Mouse (Mus musculus): Measurements from ENCODE around the gene Trmt61a.

Gene Trmt61a

GRCm38 (mm10) chr12:111671431-111671902 is 6.4 kb upstream of the Trmt61a start:
- ATAC-seq (ENCODE audit: insufficient number of reproducible peaks, low FRiP score, low TSS enrichment) = peak; percentile 19; the same call in 1 of the 2 replicates

DNA sequence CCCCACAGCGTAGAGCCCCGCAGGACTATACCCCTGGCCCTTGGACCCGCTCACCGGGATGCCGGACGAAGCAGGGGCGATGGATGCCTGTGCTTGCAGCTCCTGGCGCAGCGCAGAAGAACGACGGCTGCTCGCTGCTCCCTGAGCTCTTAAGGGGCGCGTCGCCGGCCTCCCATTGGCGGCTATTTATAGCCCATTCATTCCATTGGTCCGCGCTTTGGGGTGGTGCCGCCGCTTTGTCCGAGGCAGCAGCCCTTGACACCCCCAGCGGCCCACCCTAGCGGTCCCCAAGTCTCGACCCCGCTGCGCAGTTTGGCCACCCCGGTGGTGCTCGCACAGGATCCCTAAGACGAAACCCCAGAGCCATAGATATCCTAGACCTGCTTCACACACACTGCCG is 5.7 kb upstream of the Trmt61a start, which contains the start of gene Ckb:
Gene Ckb (minus strand): TSS at position 163 of the 400 bp plus-strand sequence.
- peak; percentile 74 for ATAC-seq (ENCODE audit: insufficient number of reproducible peaks, low FRiP score, low TSS enrichment)

DNA sequence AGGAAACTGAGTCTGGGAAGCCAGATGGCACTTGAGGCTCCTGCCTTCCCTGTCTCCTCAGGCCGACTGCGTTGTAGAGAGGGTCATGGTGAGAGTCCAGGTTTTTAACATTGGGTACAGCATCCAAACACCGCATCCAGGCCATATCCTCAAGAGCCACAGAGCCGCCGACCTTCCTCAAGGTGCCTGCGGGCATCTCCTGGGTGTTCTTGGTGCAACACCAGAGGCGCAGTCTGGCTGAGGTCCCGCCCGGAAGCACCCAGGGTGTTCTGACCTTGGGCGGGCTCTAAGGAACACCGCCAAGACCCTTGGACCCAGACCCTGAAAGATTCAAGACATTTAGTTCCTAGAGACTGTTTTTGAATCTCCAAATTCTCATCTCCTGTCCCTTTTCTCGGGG is 5.3 kb upstream of the Trmt61a start:
- peak; percentile 11; the same call in 1 of the 2 replicates for ATAC-seq (ENCODE audit: insufficient number of reproducible peaks, low FRiP score, low TSS enrichment)

DNA sequence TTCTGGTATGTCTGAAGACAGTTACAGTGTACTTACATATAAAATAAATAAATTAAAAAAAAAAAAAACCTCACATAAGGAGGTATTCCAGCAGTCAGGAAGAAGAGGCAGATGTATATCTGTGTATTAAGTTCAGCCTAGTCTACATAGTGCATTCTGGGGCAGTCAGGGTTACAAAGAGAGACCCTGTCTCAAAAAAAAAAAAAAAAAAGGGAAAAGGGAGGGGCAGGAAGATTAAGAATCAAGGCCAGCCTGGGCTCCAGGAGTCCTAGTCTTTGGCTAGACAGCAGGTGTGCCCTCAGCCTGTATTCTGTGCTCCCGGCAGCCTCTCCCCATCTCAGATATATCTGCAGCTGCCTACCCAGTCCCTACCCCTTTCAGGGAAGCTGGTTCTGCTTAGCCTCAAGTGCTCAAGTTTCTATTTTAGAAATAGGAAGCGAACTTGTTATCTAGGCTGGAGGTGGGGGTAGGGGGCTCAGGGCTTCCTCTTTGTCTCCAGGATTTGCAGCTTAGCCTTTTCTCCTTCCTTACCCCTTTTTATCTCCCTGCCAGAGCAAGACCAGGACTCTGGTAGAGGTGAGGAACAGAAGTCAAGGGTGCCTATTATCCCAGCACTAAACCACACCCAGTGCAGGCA is 2.9 kb upstream of the Trmt61a start:
- ATAC-seq (ENCODE audit: insufficient number of reproducible peaks, low FRiP score, low TSS enrichment) = no peak

- no peak for ATAC-seq (ENCODE audit: insufficient number of reproducible peaks, low FRiP score, low TSS enrichment)
Measured at GRCm38 (mm10) chr12:111675797-111676580, 1.9 kb upstream of the Trmt61a start.

- ATAC-seq (ENCODE audit: insufficient number of reproducible peaks, low FRiP score, low TSS enrichment) = no peak
Measured at GRCm38 (mm10) chr12:111677421-111677820, 484 bp upstream of the Trmt61a start.

DNA sequence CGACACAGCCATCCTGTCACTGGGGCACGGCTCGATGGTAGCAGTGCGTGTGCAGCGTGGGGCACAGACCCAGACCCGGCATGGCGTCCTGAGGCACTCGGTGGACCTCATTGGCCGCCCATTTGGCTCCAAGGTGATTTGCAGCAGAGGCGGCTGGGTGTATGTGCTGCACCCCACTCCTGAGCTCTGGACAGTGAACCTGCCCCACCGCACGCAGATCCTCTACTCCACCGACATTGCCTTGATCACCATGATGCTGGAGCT is 697 bp downstream of the Trmt61a start:
- ATAC-seq (ENCODE audit: insufficient number of reproducible peaks, low FRiP score, low TSS enrichment) = no peak

DNA sequence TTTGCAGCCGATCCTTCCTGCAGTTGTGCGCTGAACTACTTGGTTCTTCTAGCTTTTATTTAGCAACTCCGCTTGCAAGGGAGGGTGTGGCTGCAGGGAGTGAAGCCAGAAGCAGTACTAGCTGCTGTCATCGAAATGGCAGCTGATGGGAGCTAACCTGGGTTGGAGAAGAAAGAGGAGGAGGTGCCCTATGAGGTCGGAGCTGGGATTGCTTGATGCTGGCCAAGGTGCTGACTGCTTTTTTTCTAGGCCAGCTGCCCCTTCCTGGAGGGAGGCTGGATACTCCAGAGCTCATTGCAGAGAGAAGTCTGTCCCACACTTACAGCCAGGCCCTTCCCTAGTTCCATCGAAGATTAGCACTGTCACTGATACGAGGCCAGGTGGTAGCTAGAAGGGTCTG is 1.1 kb downstream of the Trmt61a start:
- ATAC-seq (ENCODE audit: insufficient number of reproducible peaks, low FRiP score, low TSS enrichment) = no peak

GRCm38 (mm10) chr12:111680661-111681060 is 2.8 kb downstream of the Trmt61a start:
- ATAC-seq (ENCODE audit: insufficient number of reproducible peaks, low FRiP score, low TSS enrichment) = no peak

GRCm38 (mm10) chr12:111681305-111681704 is 3.4 kb downstream of the Trmt61a start:
- no peak for ATAC-seq (ENCODE audit: insufficient number of reproducible peaks, low FRiP score, low TSS enrichment)

DNA sequence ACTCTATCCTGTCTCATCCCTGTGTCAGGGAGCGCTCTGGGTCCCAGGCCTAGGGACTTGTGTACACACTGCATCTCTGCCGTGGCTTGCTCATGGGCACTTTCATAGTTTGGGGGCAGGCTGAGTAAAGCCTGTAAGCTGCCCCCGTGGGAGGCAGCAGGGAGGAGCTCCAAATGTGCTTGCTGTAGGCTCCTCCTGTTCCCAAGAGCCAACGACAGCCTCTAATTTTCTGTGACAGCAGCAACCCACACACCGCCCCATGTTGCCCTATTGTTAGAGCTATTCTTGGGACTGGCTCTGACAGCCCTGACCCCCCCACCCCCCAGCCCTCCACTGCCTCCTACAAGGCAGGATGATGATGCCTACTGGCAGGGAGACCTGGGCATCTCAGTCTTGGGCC is 4.1 kb downstream of the Trmt61a start:
- ATAC-seq (ENCODE audit: insufficient number of reproducible peaks, low FRiP score, low TSS enrichment) = no peak

GRCm38 (mm10) chr12:111682806-111683205 is 4.9 kb downstream of the Trmt61a start:
- no peak for ATAC-seq (ENCODE audit: insufficient number of reproducible peaks, low FRiP score, low TSS enrichment)

DNA sequence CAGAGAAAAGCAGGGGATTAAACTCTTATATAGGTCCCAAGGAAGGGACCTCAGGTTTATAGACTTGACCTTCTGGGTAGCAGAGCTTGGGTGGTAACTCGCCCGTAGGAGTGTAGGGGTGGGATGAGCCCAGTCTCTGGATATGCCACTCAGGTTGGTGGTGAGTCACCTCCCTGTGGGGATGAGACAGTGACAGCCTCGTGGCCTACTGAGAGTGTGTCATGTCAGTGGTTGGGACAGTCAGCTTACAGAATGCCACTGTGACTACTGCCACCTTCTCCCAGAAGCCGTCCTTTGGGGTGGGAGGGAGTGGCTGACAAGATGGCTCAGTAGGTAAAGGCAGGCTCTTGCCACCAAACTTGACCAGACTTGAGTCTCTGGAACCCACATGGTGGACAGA is 8.5 kb downstream of the Trmt61a start:
- ATAC-seq (ENCODE audit: insufficient number of reproducible peaks, low FRiP score, low TSS enrichment) = no peak

DNA sequence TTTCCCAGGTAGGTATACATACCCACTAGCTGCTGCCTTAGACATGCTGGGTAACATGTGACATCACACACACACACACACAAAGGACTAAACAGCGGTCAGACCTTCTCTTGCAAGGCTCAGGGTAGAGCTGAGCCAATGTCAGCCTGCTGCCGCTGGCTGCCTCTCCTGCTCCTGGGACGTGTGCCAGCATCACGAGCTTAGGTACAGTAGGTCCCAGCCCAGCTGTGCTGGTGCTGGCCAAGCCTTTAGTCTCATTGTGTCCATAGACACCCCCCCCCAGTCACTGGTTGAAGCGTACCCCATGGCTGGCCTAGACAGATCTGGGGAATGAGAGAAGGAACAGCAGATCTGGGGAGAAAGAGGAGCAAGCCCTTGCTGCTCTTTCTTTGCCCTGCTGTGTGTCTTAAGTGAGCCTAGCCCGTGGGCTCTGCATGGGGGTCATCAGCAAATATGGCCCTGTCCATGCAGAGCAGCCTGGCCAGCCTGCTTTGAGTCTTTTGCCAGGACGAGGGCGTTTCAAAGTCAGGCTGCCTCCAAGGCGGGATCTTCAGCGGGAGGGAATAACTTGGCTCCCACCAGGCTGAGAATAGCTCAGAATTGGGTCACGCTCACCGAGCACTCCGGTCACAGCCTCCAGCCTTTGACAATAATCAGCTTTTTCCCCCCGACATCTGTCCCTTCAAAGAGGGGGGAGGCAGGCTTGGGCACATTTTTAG is 9.6 kb downstream of the Trmt61a start:
- ATAC-seq (ENCODE audit: insufficient number of reproducible peaks, low FRiP score, low TSS enrichment) = peak; percentile 71

- no peak for ATAC-seq (ENCODE audit: insufficient number of reproducible peaks, low FRiP score, low TSS enrichment)
Measured at GRCm38 (mm10) chr12:111688069-111688428, 10.1 kb downstream of the Trmt61a start.

GRCm38 (mm10) chr12:111689426-111689825 is 11.5 kb downstream of the Trmt61a start:
- ATAC-seq (ENCODE audit: insufficient number of reproducible peaks, low FRiP score, low TSS enrichment) = no peak

DNA sequence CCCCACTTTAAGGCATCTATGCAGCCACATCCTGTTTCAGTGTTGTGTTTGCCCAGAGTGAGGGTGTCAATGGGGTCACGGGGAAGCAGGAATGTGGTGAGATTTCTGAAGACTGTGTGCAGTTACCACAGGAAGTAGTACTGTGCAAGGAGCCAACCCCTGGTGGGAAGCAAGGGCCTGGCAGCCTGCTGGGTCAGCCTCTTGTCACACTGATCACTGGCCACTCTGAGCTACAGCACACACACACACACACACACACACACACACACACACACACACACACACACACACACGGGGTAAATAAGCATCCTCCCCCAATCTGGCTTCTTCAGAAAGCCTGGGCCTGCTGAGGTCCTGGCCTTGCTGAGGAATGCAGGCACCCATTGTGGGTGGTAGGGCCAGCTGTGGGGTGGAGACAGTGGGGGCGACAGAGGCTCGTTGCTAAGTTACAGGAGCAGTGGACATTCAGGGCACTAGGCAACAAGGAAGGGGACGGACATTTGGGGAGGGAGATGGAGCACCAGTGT is 13.5 kb downstream of the Trmt61a start:
- no peak for ATAC-seq (ENCODE audit: insufficient number of reproducible peaks, low FRiP score, low TSS enrichment)

DNA sequence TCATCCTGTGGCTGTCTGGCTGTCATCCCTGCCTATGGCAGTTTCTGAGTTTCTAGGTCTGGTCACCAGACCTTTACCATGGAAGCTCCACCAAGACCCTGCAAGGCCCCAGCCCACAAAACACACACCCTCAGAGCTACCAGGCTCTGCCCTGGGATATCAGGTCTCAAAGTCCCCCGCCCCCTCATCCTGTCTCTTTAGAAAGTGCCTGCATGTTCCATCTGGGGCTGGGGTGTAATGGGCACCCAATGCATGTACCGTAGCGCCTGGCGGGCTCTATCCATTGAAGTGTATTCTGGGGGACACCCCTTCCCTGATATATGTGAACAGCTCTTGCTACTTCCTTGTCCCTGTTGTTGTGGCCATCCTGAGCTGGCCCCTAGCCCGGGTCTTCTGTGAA is 15.0 kb downstream of the Trmt61a start:
- ATAC-seq (ENCODE audit: insufficient number of reproducible peaks, low FRiP score, low TSS enrichment) = no peak

- ATAC-seq (ENCODE audit: insufficient number of reproducible peaks, low FRiP score, low TSS enrichment) = no peak
Measured at GRCm38 (mm10) chr12:111693341-111694270, 15.7 kb downstream of the Trmt61a start.

DNA sequence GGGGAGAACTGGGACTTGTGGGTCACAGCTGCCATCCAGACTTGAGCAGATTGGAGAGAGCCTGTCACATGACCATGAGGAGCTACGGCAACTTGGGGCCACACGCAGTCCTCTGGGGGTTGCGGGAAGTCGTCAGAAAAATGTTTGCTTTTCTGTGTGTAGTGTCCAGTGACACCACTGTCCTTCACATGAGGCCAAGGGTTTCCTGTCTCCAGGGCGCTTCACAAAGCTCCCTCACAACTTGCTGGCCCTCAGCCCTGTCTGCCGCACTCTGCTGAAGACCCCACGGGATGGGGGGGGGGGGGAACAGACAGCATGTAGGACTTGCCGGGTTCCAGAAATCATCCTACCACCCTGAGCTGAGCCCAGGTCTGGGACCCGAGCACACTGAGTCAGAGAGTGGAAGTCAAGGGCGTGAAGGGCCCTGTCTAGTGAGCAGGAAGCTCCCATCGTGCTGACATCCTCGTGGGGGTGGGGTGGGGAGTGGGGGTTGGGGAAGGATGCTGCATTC is 16.4 kb downstream of the Trmt61a start:
- no peak for ATAC-seq (ENCODE audit: insufficient number of reproducible peaks, low FRiP score, low TSS enrichment)
